Mouse (Mus musculus) limb, embryonic 14.5 days (tissue): ENCODE data around the gene Prpf3. TPM values are rescaled to one million over a fixed set of nuclear protein-coding genes. Genes with fewer than 3 reads are reported as not detected.
"Not testable (repeated sequence)": the region's sequence is repeated elsewhere in the genome, so short reads cannot be mapped to it uniquely, and the experiment has no call there.

Source experiments
- ATAC-seq: fragments of 200-750 bp; cut with Nextera tagmentation; 2 replicates; pipeline ENCODE4 v1.8.0; 2017; ENCODE audit warnings: low read depth, moderate number of reproducible peaks, moderate TSS enrichment; ENCODE audit not compliant: low FRiP score
- DNase-seq: peaks from one replicate; pipeline ENCODE4 v3.0.0-alpha.2; 2015; ENCODE audit warnings: low spot score
- H3K27ac ChIP-seq: fragments of 300-500 bp; sonication (generic); replicated peaks from 2 replicates; pipeline ENCODE4 v1.5.1; 2014; ENCODE audit warnings: low read depth, mild to moderate bottlenecking, low read length, moderate library complexity, mixed read lengths
- H3K27me3 ChIP-seq: fragments of 300-500 bp; sonication (generic); 2 replicates; pipeline ENCODE4 v1.6.1; 2014; ENCODE audit warnings: low read length, mixed read lengths; ENCODE audit not compliant: control insufficient read depth, insufficient read depth
- H3K36me3 ChIP-seq: fragments of 300-500 bp; sonication (generic); 2 replicates; pipeline ENCODE4 v1.6.1; 2014; ENCODE audit warnings: mild to moderate bottlenecking, low read length, moderate library complexity, mixed read lengths; ENCODE audit not compliant: control insufficient read depth, insufficient read depth
- H3K4me1 ChIP-seq: fragments of 300-500 bp; sonication (generic); 2 replicates; pipeline ENCODE4 v1.6.1; 2014; ENCODE audit warnings: antibody characterized with exemption, low read length, mixed read lengths; ENCODE audit not compliant: control insufficient read depth, insufficient read depth
- H3K4me2 ChIP-seq: fragments of 300-500 bp; sonication (generic); replicated peaks from 2 replicates; pipeline ENCODE4 v1.6.1; 2014; ENCODE audit warnings: low read depth, mild to moderate bottlenecking, low read length, moderate library complexity; ENCODE audit not compliant: severe bottlenecking
- H3K4me3 ChIP-seq: fragments of 300-500 bp; sonication (generic); replicated peaks from 2 replicates; pipeline ENCODE4 v1.5.1; 2014; ENCODE audit warnings: low read length
- H3K9ac ChIP-seq: fragments of 300-500 bp; sonication (generic); 2 replicates; pipeline ENCODE4 v1.6.1; 2014; ENCODE audit warnings: mild to moderate bottlenecking, low read depth, low read length, moderate library complexity; ENCODE audit not compliant: severe bottlenecking
- H3K9me3 ChIP-seq: fragments of 300-500 bp; sonication (generic); 2 replicates; pipeline ENCODE4 v1.6.1; 2016; ENCODE audit warnings: low read length; ENCODE audit not compliant: control insufficient read depth
- POLR2A ChIP-seq: fragments of 200-500 bp; IDR thresholded peaks from 2 replicates; pipeline ENCODE4 v1.8.0; 2012; ENCODE audit warnings: inconsistent platforms, mild to moderate bottlenecking, moderate library complexity, borderline replicate concordance; ENCODE audit not compliant: insufficient read depth, insufficient read length; ENCODE audit errors: extremely low read depth
- WGBS: fragments of 180-500 bp; shearing (Covaris S2); extraction: QIAGEN DNeasy Blood & Tissue Kit; methylation state at CpG from one replicate; pipeline ENCODE4 v1.1.7; 2014; 5-methylcytosine and 5-hydroxymethylcytosine counted together
- polyA plus RNA-seq, 2 experiments: library from polyadenylated mRNA; depleted of rRNA in 1 of 2; stranded (reverse) in 1 of 2; unstranded in 1 of 2; fragments of >200 nt; fragmentation: Nextera tagmentation in 1 of 2; extraction: Ambion mirVana in 1 of 2; gene quantifications; 2 replicates each; pipeline versions ENCODE4 v1.2.1 to v1.2.3; 2012 to 2014

Prpf3 gene
- polyA plus RNA-seq, 2 experiments, result 46.1 to 53.8 TPM

- no peaks in the 10 kb centered on the region for H3K9me3 ChIP-seq
- no peak overlapping the region for H3K4me3 ChIP-seq
- H3K9ac ChIP-seq, result no peak overlapping the region
- H3K27ac ChIP-seq, result no peak overlapping the region
- 0 out of 2 replicates have a peak overlapping the region, but pooled peaks have one; percentile 30 for H3K4me2 ChIP-seq
- ATAC-seq, result no peak
- H3K36me3 ChIP-seq, result peaks cover 16% of the 10 kb centered on the region
- peaks cover 26% of the 10 kb centered on the region for H3K4me1 ChIP-seq
- TF ChIP-seq POLR2A, result no peak
- WGBS, result 56% methylated on average over 9 of the region's 9 CpGs
- H3K27me3 ChIP-seq, result no peaks in the 10 kb centered on the region
- DNase-seq, result no peak
Measured at GRCm38 (mm10) chr3:95901616-95902372, 46.1 kb upstream of the Prpf3 start.

DNA sequence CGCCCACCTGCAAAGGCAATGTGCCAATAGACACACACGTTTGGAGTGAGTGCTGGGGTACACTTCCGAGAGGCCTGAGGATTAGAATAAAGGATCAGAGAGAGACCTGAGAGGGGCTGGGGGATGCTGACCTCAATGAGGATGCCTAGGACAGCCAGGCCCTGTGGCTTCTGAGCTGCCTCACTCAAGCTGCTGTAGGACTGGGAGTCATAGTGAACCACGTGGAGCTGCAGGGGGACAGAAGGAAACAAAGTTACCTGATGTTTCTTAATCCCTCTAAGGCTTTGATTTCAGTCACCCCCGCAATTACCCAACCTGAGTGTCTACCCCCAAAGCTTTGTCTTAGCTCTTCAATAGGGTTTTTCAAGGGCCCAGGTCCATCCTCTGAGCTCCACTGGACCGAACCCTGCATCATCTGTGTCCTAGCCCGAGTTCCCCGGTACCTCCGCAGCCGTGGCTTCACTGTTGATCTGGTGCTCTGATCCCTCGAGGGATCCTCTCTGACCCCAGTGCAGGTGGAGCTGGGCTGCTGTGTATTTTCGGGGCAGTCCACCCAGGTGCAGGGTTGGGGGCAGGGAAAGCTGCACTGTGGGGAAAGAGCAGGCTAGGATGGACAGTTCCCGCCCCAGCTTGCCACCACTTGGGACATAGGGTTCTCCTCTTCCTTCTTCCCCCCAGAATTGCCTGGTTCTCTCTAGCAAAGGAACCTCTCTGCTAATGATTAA lies 44.3 kb upstream of the Prpf3 start:
- Histone ChIP-seq H3K4me1 (peaks cover 17% of the 10 kb centered on the region; the same call in 1 of the 2 replicates), H3K9ac (no peak overlapping the region), H3K4me2 (no peak overlapping the region), H3K27ac (no peak overlapping the region), H3K27me3 (no peaks in the 10 kb centered on the region), H3K36me3 (peaks cover 20% of the 10 kb centered on the region), H3K9me3 (no peaks in the 10 kb centered on the region), H3K4me3 (no peak overlapping the region)
- WGBS, result 73% methylated on average over 13 of the region's 13 CpGs
- DNase-seq (no peak), ATAC-seq (no peak)
- TF ChIP-seq POLR2A, result no peak

DNA sequence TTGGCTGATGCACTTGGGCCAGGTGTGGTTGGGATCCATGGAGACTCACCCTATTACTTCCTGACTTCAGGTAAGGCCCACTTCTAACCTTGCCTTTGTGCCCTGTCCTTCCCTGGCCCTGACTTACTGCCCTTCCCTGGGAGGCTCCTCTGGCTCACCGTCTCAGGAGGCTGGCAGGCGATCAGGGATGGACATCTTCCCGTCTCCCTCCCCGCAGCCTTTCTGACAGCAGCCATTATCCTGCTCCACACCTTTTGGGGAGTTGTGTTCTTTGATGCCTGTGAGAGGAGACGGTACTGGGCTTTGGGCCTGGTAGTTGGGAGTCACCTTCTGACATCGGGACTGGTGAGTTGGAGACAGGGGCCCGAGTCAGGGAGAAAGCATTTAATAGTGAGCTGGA lies 39.8 kb upstream of the Prpf3 start:
- not testable (repeated sequence) for H3K4me3 ChIP-seq, H3K9ac ChIP-seq, H3K27ac ChIP-seq, H3K4me1 ChIP-seq, ATAC-seq, H3K9me3 ChIP-seq, H3K4me2 ChIP-seq, H3K27me3 ChIP-seq, DNase-seq
- WGBS, result 84% methylated on average over 7 of the region's 7 CpGs
- peaks cover 20% of the 10 kb centered on the region for H3K36me3 ChIP-seq

DNA sequence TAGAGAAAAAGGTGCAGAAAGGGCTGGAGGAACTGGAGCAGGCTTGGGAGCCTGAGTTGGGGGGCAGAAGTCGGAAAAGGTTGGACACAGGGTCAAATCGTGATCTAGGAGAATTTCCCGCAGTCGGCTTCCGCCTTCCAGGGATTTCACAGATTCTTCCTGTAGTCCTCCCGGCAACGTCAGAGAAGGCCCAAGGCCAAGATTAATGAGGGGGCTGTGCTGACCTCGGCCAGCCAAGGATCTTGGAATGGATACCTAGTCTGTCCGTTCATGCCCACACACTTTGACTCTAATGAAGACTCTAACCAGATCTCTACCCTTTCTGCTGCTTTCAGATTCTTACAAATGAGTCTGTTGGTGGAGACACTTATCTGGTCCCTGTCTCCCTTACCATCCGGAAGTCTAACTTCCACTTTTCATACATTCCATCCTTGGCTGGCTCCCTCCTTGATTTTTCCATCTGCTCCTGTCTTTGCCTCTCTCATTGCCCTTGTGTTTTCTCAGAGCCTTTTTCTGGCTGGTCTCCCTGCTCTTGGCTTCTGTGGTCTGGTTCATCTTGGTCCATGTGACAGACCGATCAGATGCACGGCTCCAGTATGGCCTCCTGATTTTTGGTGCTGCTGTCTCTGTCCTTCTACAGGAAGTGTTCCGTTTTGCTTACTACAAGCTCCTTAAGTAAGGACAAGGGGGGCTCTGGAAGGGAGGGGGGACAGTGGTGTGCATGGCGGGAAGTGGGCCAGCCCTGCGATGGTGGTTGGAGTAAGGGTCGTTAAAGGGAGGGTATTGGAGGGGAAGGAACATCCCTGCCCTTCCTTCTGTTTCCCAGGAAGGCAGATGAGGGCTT lies 38.9 kb upstream of the Prpf3 start:
- TF ChIP-seq POLR2A, result no peak
- ATAC-seq (no peak), DNase-seq (peak; percentile 27)
- peak overlapping the region; percentile 56; the same call in 1 of the 2 replicates for H3K27ac ChIP-seq
- 10% methylated on average over 15 of the region's 16 CpGs for WGBS
- H3K27me3 ChIP-seq, result no peaks in the 10 kb centered on the region
- H3K4me1 ChIP-seq, result peaks cover 10% of the 10 kb centered on the region; the same call in 1 of the 2 replicates
- peak overlapping the region; percentile 79 for H3K4me2 ChIP-seq
- peaks cover 20% of the 10 kb centered on the region for H3K36me3 ChIP-seq
- peak overlapping the region; percentile 74 for H3K9ac ChIP-seq
- no peaks in the 10 kb centered on the region for H3K9me3 ChIP-seq
- peak overlapping the region; percentile 67 for H3K4me3 ChIP-seq
